Mouse (Mus musculus) telencephalon, adult 2 months (tissue): ENCODE measurements around the gene Bcl2l14.

Experiments used
- DNase-seq: peaks from one replicate; pipeline ENCODE4 v3.0.0-alpha.2; 2011; ENCODE audit warnings: low read depth, low spot score

Gene Bcl2l14

GRCm38 (mm10) chr6:134396018-134396417 lies at the start of gene Bcl2l14:
TSS of gene Bcl2l14 (plus strand) at chr6:134396318.
- no peak for DNase-seq

- no peak for DNase-seq
Observed at GRCm38 (mm10) chr6:134348526-134349067, 47.5 kb upstream of the Bcl2l14 start.

- no peak for DNase-seq
Observed at GRCm38 (mm10) chr6:134352881-134353280, 43.2 kb upstream of the Bcl2l14 start.

GRCm38 (mm10) chr6:134353751-134354150 lies 42.4 kb upstream of the Bcl2l14 start:
- DNase-seq: no peak

- DNase-seq: no peak
Observed at GRCm38 (mm10) chr6:134357570-134357969, 38.5 kb upstream of the Bcl2l14 start.

GRCm38 (mm10) chr6:134360079-134360478 lies 36.0 kb upstream of the Bcl2l14 start:
- no peak for DNase-seq

- DNase-seq: no peak
Observed at GRCm38 (mm10) chr6:134364644-134365043, 31.5 kb upstream of the Bcl2l14 start.

- no peak for DNase-seq
Observed at GRCm38 (mm10) chr6:134365952-134366351, 30.2 kb upstream of the Bcl2l14 start.

- DNase-seq: no peak
Observed at GRCm38 (mm10) chr6:134366366-134367351, 29.5 kb upstream of the Bcl2l14 start.

- DNase-seq: no peak
Observed at GRCm38 (mm10) chr6:134367366-134368281, 28.5 kb upstream of the Bcl2l14 start.

GRCm38 (mm10) chr6:134372946-134373345 lies 23.2 kb upstream of the Bcl2l14 start:
- peak; percentile 38 for DNase-seq

GRCm38 (mm10) chr6:134377201-134377600 lies 18.9 kb upstream of the Bcl2l14 start:
- DNase-seq: no peak

GRCm38 (mm10) chr6:134377856-134378255 lies 18.3 kb upstream of the Bcl2l14 start:
- DNase-seq: no peak

GRCm38 (mm10) chr6:134381462-134381861 lies 14.7 kb upstream of the Bcl2l14 start:
- DNase-seq: no peak

GRCm38 (mm10) chr6:134385931-134386330 lies 10.2 kb upstream of the Bcl2l14 start:
- no peak for DNase-seq

- DNase-seq: no peak
Observed at GRCm38 (mm10) chr6:134387396-134387795, 8.7 kb upstream of the Bcl2l14 start.

GRCm38 (mm10) chr6:134388424-134389110 lies 7.6 kb upstream of the Bcl2l14 start:
- no peak for DNase-seq

GRCm38 (mm10) chr6:134389248-134389891 lies 6.7 kb upstream of the Bcl2l14 start:
- peak; percentile 29 for DNase-seq

- no peak for DNase-seq
Observed at GRCm38 (mm10) chr6:134389917-134390316, 6.2 kb upstream of the Bcl2l14 start.

GRCm38 (mm10) chr6:134390837-134391236 lies 5.3 kb upstream of the Bcl2l14 start:
- no peak for DNase-seq
